Mouse (Mus musculus) neural tube, embryonic 14.5 days (tissue): ENCODE measurements around the gene Ryr2. TPM values are rescaled to one million over a fixed set of nuclear protein-coding genes. Genes with fewer than 3 reads are reported as not detected.

ENCODE experiments used
- ATAC-seq: fragments of 200-750 bp; cut with Nextera tagmentation; 2 replicates; pipeline ENCODE4 v1.8.0; 2017; ENCODE audit warnings: low read depth, mild to moderate bottlenecking, moderate TSS enrichment, moderate library complexity
- H3K27ac ChIP-seq: fragments of 300-500 bp; sonication (generic); 2 replicates; pipeline ENCODE4 v1.5.1; 2014; ENCODE audit warnings: low read depth, mild to moderate bottlenecking, control low read depth, low read length, moderate library complexity, mixed read lengths
- H3K27me3 ChIP-seq: fragments of 300-500 bp; sonication (generic); 2 replicates; pipeline ENCODE4 v1.6.1; 2014; ENCODE audit warnings: low read length; ENCODE audit not compliant: control insufficient read depth, insufficient read depth
- H3K36me3 ChIP-seq: fragments of 300-500 bp; sonication (generic); 2 replicates; pipeline ENCODE4 v1.6.1; 2014; ENCODE audit warnings: low read length, mixed read lengths; ENCODE audit not compliant: control insufficient read depth, insufficient read depth
- H3K4me1 ChIP-seq: fragments of 300-500 bp; sonication (generic); 2 replicates; pipeline ENCODE4 v1.6.1; 2014; ENCODE audit warnings: low read length; ENCODE audit not compliant: control insufficient read depth, insufficient read depth
- H3K4me2 ChIP-seq: fragments of 300-500 bp; sonication (generic); 2 replicates; pipeline ENCODE4 v1.6.1; 2014; ENCODE audit warnings: mild to moderate bottlenecking, low read depth, low read length, control low read depth
- H3K4me3 ChIP-seq: fragments of 300-500 bp; sonication (generic); 2 replicates; pipeline ENCODE4 v1.5.1; 2014; ENCODE audit warnings: low read depth, low read length, control low read depth, mixed read lengths
- H3K9ac ChIP-seq: fragments of 300-500 bp; sonication (generic); replicated peaks from 2 replicates; pipeline ENCODE4 v1.6.1; 2014; ENCODE audit warnings: low read depth, mild to moderate bottlenecking, control low read depth, low read length, mixed read lengths
- H3K9me3 ChIP-seq: fragments of 300-500 bp; sonication (generic); 2 replicates; pipeline ENCODE4 v1.6.1; 2016; ENCODE audit warnings: low read length; ENCODE audit not compliant: control insufficient read depth
- whole genome bisulfite sequencing: fragments of 180-500 bp; shearing (Covaris S2); extraction: QIAGEN DNeasy Blood & Tissue Kit; methylation state at CpG from one replicate; pipeline ENCODE4 v1.1.7; 2014; 5-methylcytosine and 5-hydroxymethylcytosine counted together
- polyA plus RNA-seq: library from polyadenylated mRNA; unstranded; fragments of >200 nt; fragmentation: Nextera tagmentation; extraction: Ambion mirVana; gene quantifications from 2 replicates; pipeline ENCODE4 v1.2.1, GENCODE M21; 2014

Ryr2 gene
- polyA plus RNA-seq, 1 experiment from 2014 or later = 13.5 TPM

- Histone ChIP-seq H3K4me1 (no peaks in the 10 kb centered on the region), H3K9ac (no peak overlapping the region), H3K9me3 (no peaks in the 10 kb centered on the region), H3K27me3 (no peaks in the 10 kb centered on the region), H3K4me3 (no peak overlapping the region), H3K27ac (no peak overlapping the region), H3K36me3 (no peaks in the 10 kb centered on the region), H3K4me2 (no peak overlapping the region)
- ATAC-seq = no peak
- 71% methylated on average over 2 of the region's 2 CpGs for WGBS
Measured at GRCm38 (mm10) chr13:11905126-11905525, 201.6 kb downstream of the Ryr2 start.

GRCm38 (mm10) chr13:11903272-11903671 lies 203.5 kb downstream of the Ryr2 start:
- ATAC-seq = no peak
- no peak overlapping the region for H3K4me2 ChIP-seq
- no peaks in the 10 kb centered on the region for H3K36me3 ChIP-seq
- H3K27ac ChIP-seq = no peak overlapping the region
- H3K27me3 ChIP-seq = no peaks in the 10 kb centered on the region
- WGBS = 31% methylated on average over 9 of the region's 9 CpGs
- no peaks in the 10 kb centered on the region for H3K9me3 ChIP-seq
- H3K4me3 ChIP-seq = no peak overlapping the region
- no peaks in the 10 kb centered on the region for H3K4me1 ChIP-seq
- no peak overlapping the region for H3K9ac ChIP-seq

DNA sequence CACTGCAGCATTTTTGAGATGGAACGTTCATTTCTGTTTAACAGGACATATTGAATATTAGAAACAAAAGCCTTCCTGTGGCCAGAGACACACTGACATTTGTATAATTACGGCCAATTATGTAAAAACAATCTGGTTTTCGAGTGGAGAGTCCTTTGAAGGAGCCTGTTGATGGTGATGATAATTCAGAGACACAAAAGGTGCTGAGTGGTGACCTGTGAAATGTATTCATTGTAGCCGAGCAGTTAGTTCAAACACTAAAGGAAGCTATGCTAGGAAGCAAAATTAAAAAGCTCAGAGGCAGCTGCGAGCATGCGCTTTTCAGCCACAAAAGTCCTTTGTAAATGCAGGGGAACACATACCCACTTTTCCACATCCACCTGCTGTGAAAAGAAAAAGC lies 203.9 kb downstream of the Ryr2 start:
- Histone ChIP-seq H3K4me3 (no peak overlapping the region), H3K4me1 (no peaks in the 10 kb centered on the region), H3K4me2 (no peak overlapping the region), H3K36me3 (no peaks in the 10 kb centered on the region), H3K9me3 (no peaks in the 10 kb centered on the region), H3K9ac (no peak overlapping the region), H3K27me3 (no peaks in the 10 kb centered on the region), H3K27ac (no peak overlapping the region)
- 21% methylated on average over 6 of the region's 6 CpGs for whole genome bisulfite sequencing
- no peak for ATAC-seq

- Histone ChIP-seq H3K4me2 (no peak overlapping the region), H3K27ac (no peak overlapping the region), H3K9me3 (no peaks in the 10 kb centered on the region), H3K9ac (no peak overlapping the region), H3K36me3 (no peaks in the 10 kb centered on the region), H3K27me3 (no peaks in the 10 kb centered on the region), H3K4me1 (no peaks in the 10 kb centered on the region), H3K4me3 (no peak overlapping the region)
- WGBS = 71% methylated on average over 2 of the region's 2 CpGs
- no peak for ATAC-seq
Measured at GRCm38 (mm10) chr13:11900631-11901030, 206.1 kb downstream of the Ryr2 start.

GRCm38 (mm10) chr13:11895631-11896030 lies 211.1 kb downstream of the Ryr2 start:
- Histone ChIP-seq H3K27me3 (no peaks in the 10 kb centered on the region), H3K4me3 (no peak overlapping the region), H3K4me2 (no peak overlapping the region), H3K36me3 (no peaks in the 10 kb centered on the region), H3K9ac (no peak overlapping the region), H3K9me3 (no peaks in the 10 kb centered on the region), H3K27ac (no peak overlapping the region), H3K4me1 (no peaks in the 10 kb centered on the region)
- 63% methylated on average over 1 of the region's 1 CpGs for WGBS
- no peak for ATAC-seq

GRCm38 (mm10) chr13:11891739-11892138 lies 215.0 kb downstream of the Ryr2 start:
- WGBS = 95% methylated on average over 3 of the region's 3 CpGs
- no peak overlapping the region for H3K4me3 ChIP-seq
- H3K4me1 ChIP-seq = no peaks in the 10 kb centered on the region
- H3K9ac ChIP-seq = no peak overlapping the region
- no peak overlapping the region for H3K27ac ChIP-seq
- no peak for ATAC-seq
- H3K9me3 ChIP-seq = no peaks in the 10 kb centered on the region
- H3K4me2 ChIP-seq = no peak overlapping the region
- no peaks in the 10 kb centered on the region for H3K36me3 ChIP-seq
- H3K27me3 ChIP-seq = no peaks in the 10 kb centered on the region

- no peak overlapping the region for H3K4me2 ChIP-seq
- H3K9me3 ChIP-seq = no peaks in the 10 kb centered on the region
- no peaks in the 10 kb centered on the region for H3K4me1 ChIP-seq
- no peak overlapping the region for H3K9ac ChIP-seq
- 88% methylated on average over 3 of the region's 3 CpGs for WGBS
- H3K27me3 ChIP-seq = no peaks in the 10 kb centered on the region
- ATAC-seq = no peak
- H3K36me3 ChIP-seq = no peaks in the 10 kb centered on the region
- H3K4me3 ChIP-seq = no peak overlapping the region
- no peak overlapping the region for H3K27ac ChIP-seq
Measured at GRCm38 (mm10) chr13:11891115-11891514, 215.6 kb downstream of the Ryr2 start.

DNA sequence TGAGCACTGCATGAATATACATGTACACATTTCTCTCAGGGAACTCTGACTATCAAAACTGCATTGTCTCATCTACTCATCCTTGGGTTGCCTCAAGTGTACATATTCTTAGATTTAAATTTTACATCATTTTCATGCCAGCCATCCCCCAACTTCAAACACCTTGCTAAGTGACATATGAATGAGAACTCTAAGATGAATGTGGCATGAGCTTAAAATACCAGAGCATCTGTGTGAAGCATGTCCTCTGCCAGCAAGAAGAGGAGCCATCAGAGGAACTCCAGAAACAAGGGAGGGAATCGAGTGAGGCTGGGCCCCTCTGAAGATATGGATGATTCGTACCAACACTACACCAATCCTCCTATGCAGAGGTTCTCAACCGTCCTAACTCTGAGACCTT lies 222.6 kb downstream of the Ryr2 start:
- H3K4me3 ChIP-seq = no peak overlapping the region
- H3K4me1 ChIP-seq = no peaks in the 10 kb centered on the region; the same call in 1 of the 2 replicates
- no peaks in the 10 kb centered on the region for H3K27me3 ChIP-seq
- no peak overlapping the region for H3K9ac ChIP-seq
- no peaks in the 10 kb centered on the region for H3K9me3 ChIP-seq
- H3K4me2 ChIP-seq = no peak overlapping the region
- no peaks in the 10 kb centered on the region for H3K36me3 ChIP-seq
- no peak for ATAC-seq
- H3K27ac ChIP-seq = no peak overlapping the region
- WGBS = 89% methylated on average over 3 of the region's 3 CpGs

GRCm38 (mm10) chr13:11882359-11882758 lies 224.4 kb downstream of the Ryr2 start:
- Histone ChIP-seq H3K4me3 (no peak overlapping the region), H3K9ac (no peak overlapping the region), H3K4me1 (no peaks in the 10 kb centered on the region; the same call in 1 of the 2 replicates), H3K36me3 (no peaks in the 10 kb centered on the region), H3K27ac (no peak overlapping the region), H3K27me3 (no peaks in the 10 kb centered on the region), H3K4me2 (no peak overlapping the region), H3K9me3 (no peaks in the 10 kb centered on the region)
- no peak for ATAC-seq
- WGBS = 88% methylated on average over 4 of the region's 4 CpGs
